Mouse (Mus musculus) kidney, postnatal 0 days (tissue): ENCODE measurements around the gene Gli3. TPM values are rescaled to one million over a fixed set of nuclear protein-coding genes. Genes with fewer than 3 reads are reported as not detected.

ENCODE experiments used
- ATAC-seq: fragments of 200-750 bp; cut with Nextera tagmentation; replicated peaks from 2 replicates; pipeline ENCODE4 v1.8.0; 2017; ENCODE audit warnings: low read depth, moderate number of reproducible peaks, moderate TSS enrichment, moderate library complexity; ENCODE audit not compliant: low FRiP score
- DNase-seq: peaks from one replicate; pipeline ENCODE4 v3.0.0-alpha.2; 2016; ENCODE audit warnings: low spot score
- H3K27ac ChIP-seq: fragments of 300-500 bp; sonication (generic); 2 replicates; pipeline ENCODE4 v1.5.1; 2014; ENCODE audit warnings: mild to moderate bottlenecking
- H3K27me3 ChIP-seq: fragments of 300-500 bp; sonication (generic); 2 replicates; pipeline ENCODE4 v1.6.1; 2014; ENCODE audit warnings: low read length, mixed read lengths; ENCODE audit not compliant: insufficient read depth
- H3K36me3 ChIP-seq: fragments of 300-500 bp; sonication (generic); 2 replicates; pipeline ENCODE4 v1.6.1; 2014; ENCODE audit warnings: low read length, mixed read lengths; ENCODE audit not compliant: insufficient read depth
- H3K4me1 ChIP-seq: fragments of 300-500 bp; sonication (generic); replicated peaks from 2 replicates; pipeline ENCODE4 v1.6.1; 2014; ENCODE audit warnings: antibody characterized with exemption, low read length, mixed read lengths; ENCODE audit not compliant: insufficient read depth
- H3K4me2 ChIP-seq: fragments of 300-500 bp; sonication (generic); 2 replicates; pipeline ENCODE4 v1.6.1; 2014; ENCODE audit warnings: mild to moderate bottlenecking, low read length, moderate library complexity, mixed read lengths
- H3K4me3 ChIP-seq: fragments of 300-500 bp; sonication (generic); replicated peaks from 2 replicates; pipeline ENCODE4 v1.5.1; 2014; ENCODE audit warnings: low read depth, low read length
- H3K9ac ChIP-seq: fragments of 300-500 bp; sonication (generic); 2 replicates; pipeline ENCODE4 v1.6.1; 2014; ENCODE audit warnings: low read depth, low read length
- H3K9me3 ChIP-seq: fragments of 300-500 bp; sonication (generic); replicated peaks from 2 replicates; pipeline ENCODE4 v1.6.1; 2016; ENCODE audit warnings: low read length, inconsistent platforms, mixed read lengths
- CTCF ChIP-seq: IDR thresholded peaks from 2 replicates; pipeline ENCODE4 v1.5.1; 2016; ENCODE audit warnings: antibody characterized with exemption, low read depth, mild to moderate bottlenecking, moderate library complexity
- WGBS: fragments of 180-500 bp; shearing (Covaris S2); extraction: QIAGEN DNeasy Blood & Tissue Kit; methylation state at CpG from one replicate; pipeline ENCODE4 v1.1.7; 2014; 5-methylcytosine and 5-hydroxymethylcytosine counted together
- polyA plus RNA-seq: library from polyadenylated mRNA; unstranded; fragments of >200 nt; fragmentation: Nextera tagmentation; extraction: Ambion mirVana; gene quantifications from 2 replicates; pipeline ENCODE4 v1.2.1, GENCODE M21; 2015

Gene Gli3
- polyA plus RNA-seq, 1 experiment from 2014 or later: 7.7 TPM

DNA sequence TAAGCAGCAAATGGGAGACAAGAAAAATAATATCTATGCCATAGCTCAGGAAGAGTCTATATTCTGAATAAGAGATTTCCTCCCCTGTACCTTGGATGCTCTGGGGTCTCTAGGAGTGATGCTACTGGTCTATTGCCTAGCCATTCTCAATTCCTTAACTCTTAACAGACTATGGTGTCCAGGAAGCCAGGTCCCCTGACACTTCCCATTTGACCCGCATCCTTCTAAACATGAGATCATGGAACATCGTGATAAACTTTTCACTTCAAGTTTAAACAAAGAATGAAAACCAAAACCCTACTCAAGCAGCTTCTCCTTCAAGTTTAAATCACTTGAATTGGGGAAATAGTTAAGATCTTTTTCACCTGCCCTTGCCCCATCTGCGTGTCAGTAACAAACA, 279.3 kb downstream of the Gli3 start:
- Histone ChIP-seq H3K9me3 (no peaks in the 10 kb centered on the region), H3K4me1 (no peaks in the 10 kb centered on the region), H3K27me3 (no peaks in the 10 kb centered on the region), H3K4me2 (no peak overlapping the region), H3K27ac (no peak overlapping the region), H3K4me3 (no peak overlapping the region), H3K36me3 (no peaks in the 10 kb centered on the region), H3K9ac (no peak overlapping the region)
- DNase-seq (no peak), ATAC-seq (no peak)
- TF ChIP-seq CTCF: no peak
- 76% methylated on average over 3 of the region's 3 CpGs for WGBS

DNA sequence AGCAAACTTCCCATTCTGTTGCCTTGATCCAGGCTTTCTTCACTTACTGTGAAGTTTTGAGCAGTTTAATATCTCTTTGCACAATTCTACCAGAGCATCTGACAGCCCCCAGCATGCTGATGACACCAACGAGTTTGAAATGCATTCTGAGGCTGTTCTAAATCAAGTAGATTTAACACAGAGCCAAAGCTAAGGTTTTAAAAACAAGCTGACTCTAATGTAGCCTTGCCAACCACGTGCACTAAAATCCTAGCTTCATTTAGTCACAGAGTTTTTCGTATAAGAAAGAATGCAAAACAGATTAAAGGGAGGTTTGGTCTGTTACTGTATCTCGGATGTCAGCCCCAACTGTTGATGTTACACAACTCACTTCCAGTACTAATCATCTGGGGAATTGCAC, 279.7 kb downstream of the Gli3 start:
- 44% methylated on average over 4 of the region's 4 CpGs for WGBS
- Histone ChIP-seq H3K4me3 (no peak overlapping the region), H3K27me3 (no peaks in the 10 kb centered on the region), H3K9me3 (no peaks in the 10 kb centered on the region), H3K4me2 (no peak overlapping the region), H3K27ac (no peak overlapping the region), H3K9ac (no peak overlapping the region), H3K36me3 (no peaks in the 10 kb centered on the region), H3K4me1 (no peaks in the 10 kb centered on the region)
- no peak for TF ChIP-seq CTCF
- ATAC-seq (no peak), DNase-seq (peak; percentile 16)

- peak overlapping the region; percentile 59 for H3K4me2 ChIP-seq
- TF ChIP-seq CTCF: peak; percentile 97
- 0 out of 2 replicates have a peak overlapping the region, but pooled peaks have one; percentile 28 for H3K9ac ChIP-seq
- peak overlapping the region; percentile 32 for H3K4me3 ChIP-seq
- DNase-seq (peak; percentile 86), ATAC-seq (peak; percentile 75)
- H3K9me3 ChIP-seq: no peaks in the 10 kb centered on the region
- H3K27ac ChIP-seq: no peak overlapping the region
- no peaks in the 10 kb centered on the region for H3K4me1 ChIP-seq
- no peaks in the 10 kb centered on the region for H3K27me3 ChIP-seq
- 5% methylated on average over 38 of the region's 38 CpGs for WGBS
- no peaks in the 10 kb centered on the region for H3K36me3 ChIP-seq
These were observed 296.0 kb downstream of the Gli3 start for GRCm38 (mm10) chr13:15758835-15759632.

- WGBS: 38% methylated on average over 10 of the region's 10 CpGs
- Histone ChIP-seq H3K4me1 (no peaks in the 10 kb centered on the region), H3K27me3 (no peaks in the 10 kb centered on the region), H3K9me3 (no peaks in the 10 kb centered on the region), H3K36me3 (no peaks in the 10 kb centered on the region), H3K4me2 (peak overlapping the region; percentile 59), H3K27ac (no peak overlapping the region), H3K4me3 (peak overlapping the region; percentile 32; the same call in 1 of the 2 replicates), H3K9ac (0 out of 2 replicates have a peak overlapping the region, but pooled peaks have one; percentile 28)
- no peak for TF ChIP-seq CTCF
- DNase-seq (peak; percentile 49), ATAC-seq (no peak; the same call in 1 of the 2 replicates)
These were observed 296.8 kb downstream of the Gli3 start for GRCm38 (mm10) chr13:15759633-15760441.

DNA sequence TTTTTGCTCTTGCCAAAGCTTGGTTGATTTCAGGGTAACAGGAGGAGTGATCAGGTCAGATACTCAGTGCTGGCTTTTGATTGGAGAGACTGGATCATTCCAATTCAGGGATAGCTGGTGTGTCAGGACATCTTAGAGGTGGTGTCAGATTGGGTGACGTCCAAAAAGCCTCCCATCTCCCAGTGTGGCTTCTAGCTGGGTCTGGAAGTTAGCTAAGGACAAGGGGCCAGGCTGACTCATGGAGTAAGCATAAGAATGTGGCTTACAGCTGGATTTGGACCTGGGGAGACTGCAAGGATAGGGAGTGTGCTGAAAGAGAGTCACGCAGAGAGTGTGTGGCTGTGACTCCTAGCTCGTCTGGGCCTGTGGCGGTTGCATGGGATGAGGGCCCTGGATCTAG, 299.3 kb downstream of the Gli3 start:
- H3K4me1 ChIP-seq: no peaks in the 10 kb centered on the region
- no peak for DNase-seq
- H3K4me2 ChIP-seq: no peak overlapping the region
- WGBS: 92% methylated on average over 4 of the region's 4 CpGs
- no peaks in the 10 kb centered on the region for H3K36me3 ChIP-seq
- H3K9me3 ChIP-seq: no peaks in the 10 kb centered on the region
- H3K27me3 ChIP-seq: no peaks in the 10 kb centered on the region
- no peak for ATAC-seq
- no peak overlapping the region for H3K9ac ChIP-seq
- H3K4me3 ChIP-seq: no peak overlapping the region
- TF ChIP-seq CTCF: no peak
- H3K27ac ChIP-seq: no peak overlapping the region

- H3K4me3 ChIP-seq: no peak overlapping the region
- H3K27me3 ChIP-seq: no peaks in the 10 kb centered on the region
- H3K9ac ChIP-seq: no peak overlapping the region
- no peaks in the 10 kb centered on the region for H3K36me3 ChIP-seq
- H3K4me1 ChIP-seq: no peaks in the 10 kb centered on the region
- TF ChIP-seq CTCF: peak; percentile 86
- H3K4me2 ChIP-seq: no peak overlapping the region
- H3K27ac ChIP-seq: no peak overlapping the region
- H3K9me3 ChIP-seq: no peaks in the 10 kb centered on the region
- no peak for ATAC-seq
- peak; percentile 79 for DNase-seq
- 44% methylated on average over 6 of the region's 6 CpGs for WGBS
These were observed 299.9 kb downstream of the Gli3 start for GRCm38 (mm10) chr13:15762901-15763417.
